Mouse (Mus musculus) layer of hippocampus, adult 6 months (tissue): ENCODE results near the gene Ncaph. TPM values are rescaled to one million over a fixed set of nuclear protein-coding genes. Genes with fewer than 3 reads are reported as not detected.

Experiments used
- long read RNA-seq, 2 experiments: library from polyadenylated mRNA; unstranded; transcript quantifications; one replicate each; pipeline ENCODE4 v2.0.0; 2019 to 2020
- polyA plus RNA-seq: library from polyadenylated mRNA; unstranded; fragments of <200 nt; fragmentation: Nextera tagmentation; gene quantifications from 2 replicates; pipeline ENCODE4 v1.2.3, GENCODE M21; 2021

The Ncaph gene
- 0.99 and 1.1 TPM in 2 replicates for polyA plus RNA-seq
- long read RNA-seq, experiment 1, result 0 reads
- long read RNA-seq, experiment 2, partial matches to known transcripts, result 5 of 9 reads
- long read RNA-seq, experiment 2, other reads (novel, unspliced or antisense), result 2 of 9 reads

GRCm38 (mm10) chr2:127133621-127134461 lies at the start of gene Ncaph:
TSS of gene Ncaph (minus strand) at chr2:127133954.

GRCm38 (mm10) chr2:127143158-127144063 lies 9.7 kb upstream of the Ncaph start, which contains the start of gene Itpripl1:
TSS of gene Itpripl1 (minus strand) at chr2:127143442.

GRCm38 (mm10) chr2:127070435-127070841 lies 63.3 kb downstream of the Ncaph start, which contains the start of gene Blvra:
TSS of gene Blvra (plus strand) at chr2:127070665.

Other genes starting within 250 kb of the Ncaph start
- 4.1 and 6.1 TPM in 2 replicates for gene Sppl2a, start 200.7 kb downstream of the Ncaph start, polyA plus RNA-seq
- 0.90 and 1.1 TPM in 2 replicates for gene Ap4e1, start 125.2 kb downstream of the Ncaph start, polyA plus RNA-seq
- 43.2 and 45.1 TPM in 2 replicates for gene Blvra, start 63.3 kb downstream of the Ncaph start, polyA plus RNA-seq
- 3.5 and 19.0 TPM in 2 replicates for gene Itpripl1, start 9.5 kb upstream of the Ncaph start, polyA plus RNA-seq
- gene 1810024B03Rik, start 74.3 kb upstream of the Ncaph start, polyA plus RNA-seq, result 1.3 and 1.5 TPM in 2 replicates
- gene Snrnp200, start 74.4 kb upstream of the Ncaph start, polyA plus RNA-seq, result 18.6 and 25.0 TPM in 2 replicates
- 36.4 and 36.7 TPM in 2 replicates for gene Ciao1, start 113.9 kb upstream of the Ncaph start, polyA plus RNA-seq
- 42.1 and 77.3 TPM in 2 replicates for gene Tmem127, start 114.0 kb upstream of the Ncaph start, polyA plus RNA-seq
- gene Stard7, start 136.3 kb upstream of the Ncaph start, polyA plus RNA-seq, result 51.6 and 54.6 TPM in 2 replicates
- 1.5 and 2.7 TPM in 2 replicates for gene Dusp2, start 202.2 kb upstream of the Ncaph start, polyA plus RNA-seq
- gene Astl, start 204.7 kb upstream of the Ncaph start, polyA plus RNA-seq, result not detected in 2 replicates
- gene Adra2b, start 229.3 kb upstream of the Ncaph start, polyA plus RNA-seq, result 0.68 and 0.88 TPM in 2 replicates